Mouse (Mus musculus): ENCODE data around the gene Thegl.

DNA sequence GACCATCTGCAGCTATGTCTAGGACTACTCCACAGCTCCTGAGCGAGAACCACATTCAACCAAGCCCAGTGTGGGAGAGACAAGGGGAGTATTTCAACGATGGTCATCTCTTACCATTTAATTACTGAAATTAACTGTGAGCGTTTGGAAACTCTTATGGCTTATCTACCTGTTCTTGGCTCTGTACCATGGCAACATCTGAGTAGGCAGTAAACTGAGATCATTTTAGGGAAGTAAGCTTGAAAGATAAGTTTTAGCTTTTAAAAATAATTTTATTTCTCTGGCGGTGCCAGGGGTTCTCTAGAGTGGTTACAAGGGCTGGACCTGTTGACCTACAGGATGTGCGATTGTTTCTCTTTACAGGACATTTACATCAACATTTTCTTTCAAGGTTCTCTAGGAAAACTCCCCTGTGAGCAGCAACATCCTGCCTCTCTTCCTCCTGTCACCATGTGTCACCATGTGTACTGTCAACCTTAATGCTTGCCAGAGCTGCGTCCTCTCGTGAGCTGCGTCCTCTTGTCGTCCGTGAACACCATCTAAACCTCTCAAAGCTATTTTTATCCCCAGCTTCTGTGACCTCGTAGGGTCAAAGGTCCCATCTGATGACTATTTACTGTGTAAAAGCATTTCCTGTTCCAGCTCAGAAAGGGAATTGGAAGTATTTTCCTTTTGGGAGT is 83.6 kb downstream of the Thegl start:
- TF ChIP-seq GATA1 (IDR thresholded peaks at IDR 0.05; ENCODE audit: borderline replicate concordance, low read length) (no peak), FLI1 (IDR thresholded peaks at IDR 0.05; ENCODE audit: low read length) (no peak)

All from megakaryocyte, embryonic 14.5 days (primary cell).